Mouse (Mus musculus): Measurements from ENCODE around the gene Hivep3. TPM values are rescaled to one million over a fixed set of nuclear protein-coding genes. Genes with fewer than 3 reads are reported as not detected.

The Hivep3 gene
- polyA plus RNA-seq, 1 experiment: 1.4 TPM

DNA sequence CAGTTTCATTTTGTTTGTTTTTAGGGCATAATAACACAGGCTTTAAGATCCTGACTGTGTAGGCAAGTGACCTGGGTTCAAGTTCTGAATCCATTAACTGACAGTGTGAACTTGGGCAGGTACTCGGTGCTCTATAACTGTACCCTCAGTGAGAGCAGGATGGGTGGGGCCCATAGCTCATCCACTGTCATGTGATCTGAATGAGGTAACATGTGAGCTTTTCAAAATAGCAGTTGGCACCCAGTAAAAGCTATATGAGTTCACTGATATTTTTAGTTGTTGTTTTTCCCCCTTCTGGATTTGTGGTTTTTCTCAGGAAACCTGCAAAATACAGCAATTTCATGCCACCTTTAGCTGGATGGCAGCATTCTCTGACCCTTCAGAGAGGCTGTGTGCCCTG, 382.7 kb downstream of the Hivep3 start:
- H3K36me3 ChIP-seq (ENCODE audit: control insufficient read depth, insufficient read depth): no peaks in the 10 kb centered on the region
- H3K79me2 ChIP-seq (ENCODE audit: control insufficient read depth, insufficient read depth): no peaks in the 10 kb centered on the region
- no peak overlapping the region for H3K4me3 ChIP-seq (ENCODE audit: insufficient read depth, poor library complexity, severe bottlenecking)
- H3K79me3 ChIP-seq (ENCODE audit: low read depth): no peaks in the 10 kb centered on the region
- H3K27me3 ChIP-seq (ENCODE audit: control insufficient read depth, insufficient read depth, insufficient read length): no peaks in the 10 kb centered on the region
- no peak overlapping the region for H3ac ChIP-seq (ENCODE audit: control insufficient read depth, insufficient read length, low read depth)
- TF ChIP-seq CEBPB (IDR thresholded peaks at IDR 0.05; ENCODE audit: low read depth) (no peak), MYOG (IDR thresholded peaks at IDR 0.05; ENCODE audit: control insufficient read depth, extremely low read depth, insufficient read length) (no peak), MAX (IDR thresholded peaks at IDR 0.05) (no peak), USF1 (IDR thresholded peaks at IDR 0.05; ENCODE audit: low read depth) (peak; percentile 18), CTCF (IDR thresholded peaks at IDR 0.05; ENCODE audit: control insufficient read depth, insufficient read depth, insufficient read length) (no peak), MYOD1 (IDR thresholded peaks at IDR 0.05; ENCODE audit: control insufficient read depth, insufficient read length, low read depth) (no peak), FOSL1 (IDR thresholded peaks at IDR 0.05; ENCODE audit: insufficient read depth, low read length, poor library complexity, severe bottlenecking) (no peak)

DNA sequence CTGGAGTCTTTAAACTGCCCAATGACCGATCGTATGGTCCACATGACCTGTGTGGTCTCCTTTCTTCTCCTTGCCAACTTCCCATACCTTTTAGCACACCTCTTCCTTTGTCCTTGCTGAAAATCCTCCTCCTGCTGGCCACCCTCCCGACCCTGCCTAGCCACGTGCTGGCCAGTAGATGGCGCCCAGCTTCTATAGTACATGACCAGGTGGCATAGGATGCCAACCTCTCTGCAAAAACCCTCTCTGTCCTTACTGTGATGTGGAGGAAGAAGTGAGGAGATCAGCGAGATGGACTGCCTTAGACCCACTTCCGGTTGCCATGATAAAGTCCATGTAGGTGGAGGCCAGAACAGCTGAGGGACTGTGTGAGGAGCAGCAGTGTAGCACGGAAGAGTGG, 386.7 kb downstream of the Hivep3 start:
- Histone ChIP-seq H3K4me3 (ENCODE audit: insufficient read depth, poor library complexity, severe bottlenecking) (no peak overlapping the region), H3ac (ENCODE audit: control insufficient read depth, insufficient read length, low read depth) (no peak overlapping the region), H3K27me3 (ENCODE audit: control insufficient read depth, insufficient read depth, insufficient read length) (no peaks in the 10 kb centered on the region), H3K79me3 (ENCODE audit: low read depth) (no peaks in the 10 kb centered on the region), H3K36me3 (ENCODE audit: control insufficient read depth, insufficient read depth) (no peaks in the 10 kb centered on the region), H3K79me2 (ENCODE audit: control insufficient read depth, insufficient read depth) (no peaks in the 10 kb centered on the region)
- TF ChIP-seq MYOD1 (IDR thresholded peaks at IDR 0.05; ENCODE audit: control insufficient read depth, insufficient read length, low read depth) (no peak), CTCF (IDR thresholded peaks at IDR 0.05; ENCODE audit: control insufficient read depth, insufficient read depth, insufficient read length) (peak; percentile 83), MYOG (IDR thresholded peaks at IDR 0.05; ENCODE audit: control insufficient read depth, extremely low read depth, insufficient read length) (no peak), MAX (IDR thresholded peaks at IDR 0.05) (peak; percentile 79), CEBPB (IDR thresholded peaks at IDR 0.05; ENCODE audit: low read depth) (no peak), USF1 (IDR thresholded peaks at IDR 0.05; ENCODE audit: low read depth) (no peak), FOSL1 (IDR thresholded peaks at IDR 0.05; ENCODE audit: insufficient read depth, low read length, poor library complexity, severe bottlenecking) (no peak)

DNA sequence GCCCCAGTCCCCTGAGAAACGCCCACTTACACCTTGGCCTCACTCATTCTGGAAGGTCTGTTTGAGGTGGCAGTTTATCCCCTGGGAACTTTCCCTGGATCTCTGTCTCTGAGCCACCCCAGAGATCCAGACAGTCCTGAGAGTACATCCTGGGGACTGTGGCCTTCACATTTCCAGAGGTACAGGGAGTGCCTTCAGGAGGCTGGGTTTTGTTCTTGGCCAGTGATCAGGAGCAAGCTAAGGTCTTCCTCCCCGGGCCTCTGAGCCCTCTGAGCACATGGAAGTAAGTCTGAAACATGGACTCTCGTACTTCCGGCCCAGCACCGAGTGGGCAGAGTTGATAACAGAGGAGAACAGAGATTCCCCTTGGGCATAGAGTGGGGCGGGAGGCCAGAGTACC, 391.1 kb downstream of the Hivep3 start:
- no peaks in the 10 kb centered on the region for H3K27me3 ChIP-seq (ENCODE audit: control insufficient read depth, insufficient read depth, insufficient read length)
- no peaks in the 10 kb centered on the region for H3K79me2 ChIP-seq (ENCODE audit: control insufficient read depth, insufficient read depth)
- no peak overlapping the region for H3K4me3 ChIP-seq (ENCODE audit: insufficient read depth, poor library complexity, severe bottlenecking)
- no peaks in the 10 kb centered on the region for H3K79me3 ChIP-seq (ENCODE audit: low read depth)
- H3ac ChIP-seq (ENCODE audit: control insufficient read depth, insufficient read length, low read depth): no peak overlapping the region
- TF ChIP-seq CEBPB (IDR thresholded peaks at IDR 0.05; ENCODE audit: low read depth) (no peak), MYOD1 (IDR thresholded peaks at IDR 0.05; ENCODE audit: control insufficient read depth, insufficient read length, low read depth) (no peak), MAX (IDR thresholded peaks at IDR 0.05) (no peak), MYOG (IDR thresholded peaks at IDR 0.05; ENCODE audit: control insufficient read depth, extremely low read depth, insufficient read length) (no peak), USF1 (IDR thresholded peaks at IDR 0.05; ENCODE audit: low read depth) (no peak), FOSL1 (IDR thresholded peaks at IDR 0.05; ENCODE audit: insufficient read depth, low read length, poor library complexity, severe bottlenecking) (no peak), CTCF (IDR thresholded peaks at IDR 0.05; ENCODE audit: control insufficient read depth, insufficient read depth, insufficient read length) (no peak)
- no peaks in the 10 kb centered on the region for H3K36me3 ChIP-seq (ENCODE audit: control insufficient read depth, insufficient read depth)

DNA sequence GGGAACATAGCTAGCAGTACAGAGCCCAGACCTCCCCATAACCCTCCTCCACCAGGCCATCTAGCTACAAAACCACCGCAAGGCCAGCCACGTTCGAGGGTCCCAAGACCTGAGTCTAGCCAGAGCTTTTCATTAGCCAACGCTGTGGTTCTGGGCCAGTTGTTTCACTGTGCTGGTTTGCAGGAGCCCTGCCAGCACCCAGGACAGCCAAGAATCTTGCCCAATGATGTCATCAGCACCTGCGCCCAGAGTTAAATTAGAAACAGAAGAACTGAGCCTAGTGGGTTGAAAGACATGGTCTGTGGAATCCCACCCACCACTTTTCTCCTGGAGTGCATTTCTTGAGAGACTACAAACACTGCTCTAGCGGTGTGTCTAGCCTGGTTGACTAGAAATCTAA, 392.5 kb downstream of the Hivep3 start:
- Histone ChIP-seq H3K27me3 (ENCODE audit: control insufficient read depth, insufficient read depth, insufficient read length) (no peaks in the 10 kb centered on the region), H3K79me2 (ENCODE audit: control insufficient read depth, insufficient read depth) (no peaks in the 10 kb centered on the region), H3K79me3 (ENCODE audit: low read depth) (no peaks in the 10 kb centered on the region), H3ac (ENCODE audit: control insufficient read depth, insufficient read length, low read depth) (no peak overlapping the region), H3K4me3 (ENCODE audit: insufficient read depth, poor library complexity, severe bottlenecking) (no peak overlapping the region), H3K36me3 (ENCODE audit: control insufficient read depth, insufficient read depth) (no peaks in the 10 kb centered on the region)
- TF ChIP-seq FOSL1 (IDR thresholded peaks at IDR 0.05; ENCODE audit: insufficient read depth, low read length, poor library complexity, severe bottlenecking) (no peak), CEBPB (IDR thresholded peaks at IDR 0.05; ENCODE audit: low read depth) (no peak), USF1 (IDR thresholded peaks at IDR 0.05; ENCODE audit: low read depth) (no peak), MAX (IDR thresholded peaks at IDR 0.05) (no peak), MYOG (IDR thresholded peaks at IDR 0.05; ENCODE audit: control insufficient read depth, extremely low read depth, insufficient read length) (no peak), MYOD1 (IDR thresholded peaks at IDR 0.05; ENCODE audit: control insufficient read depth, insufficient read length, low read depth) (no peak), CTCF (IDR thresholded peaks at IDR 0.05; ENCODE audit: control insufficient read depth, insufficient read depth, insufficient read length) (no peak)

DNA sequence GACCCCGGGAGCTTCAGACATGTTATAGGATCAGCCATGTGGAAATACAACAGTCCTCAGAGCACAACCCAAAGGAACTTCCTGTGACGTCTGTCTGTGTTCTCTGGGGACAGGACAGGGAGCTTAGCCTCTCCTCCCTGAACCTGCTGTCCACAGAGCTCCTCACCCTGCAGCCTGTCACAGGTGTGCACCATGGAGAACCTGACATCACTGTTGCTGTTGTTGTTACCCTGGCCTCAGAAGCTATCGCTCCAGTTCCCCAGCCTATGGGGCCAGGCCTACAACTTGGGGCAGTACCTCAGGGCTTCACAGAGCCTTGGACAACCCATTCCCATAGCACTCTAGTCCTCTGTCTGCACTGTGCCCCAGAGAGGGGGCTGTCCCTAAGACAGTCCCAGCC, 393.7 kb downstream of the Hivep3 start:
- Histone ChIP-seq H3K36me3 (ENCODE audit: control insufficient read depth, insufficient read depth) (no peaks in the 10 kb centered on the region), H3ac (ENCODE audit: control insufficient read depth, insufficient read length, low read depth) (no peak overlapping the region), H3K4me3 (ENCODE audit: insufficient read depth, poor library complexity, severe bottlenecking) (no peak overlapping the region), H3K79me2 (ENCODE audit: control insufficient read depth, insufficient read depth) (no peaks in the 10 kb centered on the region), H3K79me3 (ENCODE audit: low read depth) (no peaks in the 10 kb centered on the region), H3K27me3 (ENCODE audit: control insufficient read depth, insufficient read depth, insufficient read length) (no peaks in the 10 kb centered on the region)
- TF ChIP-seq CTCF (IDR thresholded peaks at IDR 0.05; ENCODE audit: control insufficient read depth, insufficient read depth, insufficient read length): no peak
- TF ChIP-seq USF1 (IDR thresholded peaks at IDR 0.05; ENCODE audit: low read depth): no peak
- no peak for TF ChIP-seq MYOG (IDR thresholded peaks at IDR 0.05; ENCODE audit: control insufficient read depth, extremely low read depth, insufficient read length)
- TF ChIP-seq MAX (IDR thresholded peaks at IDR 0.05): no peak
- no peak for TF ChIP-seq CEBPB (IDR thresholded peaks at IDR 0.05; ENCODE audit: low read depth)
- TF ChIP-seq MYOD1 (IDR thresholded peaks at IDR 0.05; ENCODE audit: control insufficient read depth, insufficient read length, low read depth): no peak
- no peak for TF ChIP-seq FOSL1 (IDR thresholded peaks at IDR 0.05; ENCODE audit: insufficient read depth, low read length, poor library complexity, severe bottlenecking)

DNA sequence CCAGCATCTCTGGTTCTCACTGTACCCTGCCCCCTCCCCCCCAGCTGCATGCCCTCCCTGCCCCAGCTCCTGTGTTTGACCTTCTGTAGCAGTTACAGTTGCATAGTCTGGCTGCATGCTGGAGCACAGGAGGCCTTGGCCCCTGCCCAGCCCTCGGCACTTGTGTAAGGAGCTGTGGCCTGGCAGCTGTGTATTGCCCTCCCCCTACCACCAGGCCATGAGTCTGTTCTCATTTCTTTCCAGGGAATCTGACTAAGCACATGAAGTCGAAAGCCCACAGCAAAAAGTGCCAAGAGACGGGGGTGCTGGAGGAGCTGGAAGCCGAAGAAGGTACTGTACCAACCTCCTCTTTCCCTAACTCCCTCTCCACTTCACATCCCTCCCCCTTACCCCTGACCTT, 394.4 kb downstream of the Hivep3 start:
- Histone ChIP-seq H3ac (ENCODE audit: control insufficient read depth, insufficient read length, low read depth) (no peak overlapping the region), H3K27me3 (ENCODE audit: control insufficient read depth, insufficient read depth, insufficient read length) (no peaks in the 10 kb centered on the region), H3K79me3 (ENCODE audit: low read depth) (no peaks in the 10 kb centered on the region), H3K4me3 (ENCODE audit: insufficient read depth, poor library complexity, severe bottlenecking) (no peak overlapping the region), H3K79me2 (ENCODE audit: control insufficient read depth, insufficient read depth) (no peaks in the 10 kb centered on the region), H3K36me3 (ENCODE audit: control insufficient read depth, insufficient read depth) (no peaks in the 10 kb centered on the region)
- no peak for TF ChIP-seq USF1 (IDR thresholded peaks at IDR 0.05; ENCODE audit: low read depth)
- no peak for TF ChIP-seq CTCF (IDR thresholded peaks at IDR 0.05; ENCODE audit: control insufficient read depth, insufficient read depth, insufficient read length)
- no peak for TF ChIP-seq CEBPB (IDR thresholded peaks at IDR 0.05; ENCODE audit: low read depth)
- TF ChIP-seq MYOD1 (IDR thresholded peaks at IDR 0.05; ENCODE audit: control insufficient read depth, insufficient read length, low read depth): no peak
- TF ChIP-seq MYOG (IDR thresholded peaks at IDR 0.05; ENCODE audit: control insufficient read depth, extremely low read depth, insufficient read length): no peak
